Mouse (Mus musculus) bone marrow macrophage, adult 2 months (primary cell): ENCODE results near the gene Fkbp5.

ENCODE experiments used
- CTCF ChIP-seq: IDR thresholded peaks from 2 replicates; pipeline ENCODE4 v1.5.1; 2012; ENCODE audit warnings: low read depth, mild to moderate bottlenecking, low read length, moderate library complexity
- POLR2A ChIP-seq: IDR thresholded peaks from 2 replicates; pipeline ENCODE4 v1.6.1; 2012; ENCODE audit warnings: mild to moderate bottlenecking, low read depth, low read length, borderline replicate concordance

GRCm38 (mm10) chr17:28404301-28404700 is 113.0 kb downstream of the Fkbp5 start:
- TF ChIP-seq CTCF (no peak), POLR2A (no peak)
